Mouse (Mus musculus) layer of hippocampus, adult 2 months (tissue): Measurements from ENCODE around the gene Nelfb. TPM values are rescaled to one million over a fixed set of nuclear protein-coding genes. Genes with fewer than 3 reads are reported as not detected.
A peak's percentile ranks its signal among the peaks of the same experiment; 100 is the strongest.

Experiments used
- DNase-seq, 2 experiments: peaks; one replicate each; pipeline ENCODE4 v3.0.0; 2022; ENCODE audit warnings: low spot score in 2 of 2
- H3K27ac ChIP-seq: fragments of 200-600 bp; 2 replicates; pipeline ENCODE4 v1.8.1; 2022
- H3K4me3 ChIP-seq: fragments of 200-600 bp; 2 replicates; pipeline ENCODE4 v1.8.1; 2022; ENCODE audit warnings: mild to moderate bottlenecking
- CTCF ChIP-seq: fragments of 200-600 bp; conservative IDR thresholded peaks from 2 replicates; pipeline ENCODE4 v1.8.1; 2022; ENCODE audit warnings: antibody characterized with exemption, mild to moderate bottlenecking, moderate library complexity
- total RNA-seq, 2 experiments: library from RNA; stranded (reverse); gene quantifications; 2 replicates each; pipeline ENCODE4 v1.2.3; 2021

Gene Nelfb
- total RNA-seq, 2 experiments from 2014 or later = 57.0 to 58.5 TPM

GRCm38 (mm10) chr2:25176573-25176972, 34.7 kb downstream of the Nelfb start:
- no peak overlapping the region for H3K4me3 ChIP-seq
- no peak for DNase-seq
- H3K27ac ChIP-seq = peak overlapping the region; percentile 91
- TF ChIP-seq CTCF = no peak

- no peak for TF ChIP-seq CTCF
Measured at GRCm38 (mm10) chr2:25175690-25176078, 35.6 kb downstream of the Nelfb start.

GRCm38 (mm10) chr2:25174866-25175689, 36.2 kb downstream of the Nelfb start:
- no peak for TF ChIP-seq CTCF
- H3K4me3 ChIP-seq = no peak overlapping the region
- DNase-seq = no peak
- peak overlapping the region; percentile 91 for H3K27ac ChIP-seq

More at GRCm38 (mm10) chr2:25175690-25176078, 35.6 kb downstream of the Nelfb start:
- no peak overlapping the region for H3K4me3 ChIP-seq
- DNase-seq = no peak
- peak overlapping the region; percentile 91 for H3K27ac ChIP-seq

GRCm38 (mm10) chr2:25173821-25174220, 37.5 kb downstream of the Nelfb start:
- DNase-seq = no peak
- no peak for TF ChIP-seq CTCF
- Histone ChIP-seq H3K4me3 (no peak overlapping the region), H3K27ac (no peak overlapping the region)

- no peak overlapping the region for H3K27ac ChIP-seq
- H3K4me3 ChIP-seq = no peak overlapping the region
- no peak for TF ChIP-seq CTCF
- DNase-seq = no peak
Measured at GRCm38 (mm10) chr2:25172629-25173028, 38.7 kb downstream of the Nelfb start.

- peak; percentile 35 for TF ChIP-seq CTCF
- peak in 1 of 2 experiments; percentile 67 for DNase-seq
- Histone ChIP-seq H3K4me3 (no peak overlapping the region), H3K27ac (peak overlapping the region; percentile 69)
Measured at GRCm38 (mm10) chr2:25171769-25172153, 39.5 kb downstream of the Nelfb start.

- DNase-seq = no peak
- Histone ChIP-seq H3K4me3 (no peak overlapping the region), H3K27ac (peak overlapping the region; percentile 69)
- no peak for TF ChIP-seq CTCF
Measured at GRCm38 (mm10) chr2:25171101-25171768, 40.1 kb downstream of the Nelfb start.

GRCm38 (mm10) chr2:25170326-25171100, 40.8 kb downstream of the Nelfb start:
- no peak overlapping the region for H3K4me3 ChIP-seq
- DNase-seq = no peak
- no peak overlapping the region; the same call in 1 of the 2 replicates for H3K27ac ChIP-seq
- TF ChIP-seq CTCF = no peak

- Histone ChIP-seq H3K4me3 (no peak overlapping the region), H3K27ac (no peak overlapping the region)
- TF ChIP-seq CTCF = no peak
- DNase-seq = no peak
Measured at GRCm38 (mm10) chr2:25169778-25170177, 41.5 kb downstream of the Nelfb start.

GRCm38 (mm10) chr2:25168665-25168978, 42.7 kb downstream of the Nelfb start:
- no peak for TF ChIP-seq CTCF
- Histone ChIP-seq H3K4me3 (peak overlapping the region; percentile 55), H3K27ac (peak overlapping the region; percentile 83)
- no peak for DNase-seq

- Histone ChIP-seq H3K4me3 (peak overlapping the region; percentile 55), H3K27ac (peak overlapping the region; percentile 83)
- DNase-seq = peak in 1 of 2 experiments; percentile 40
- TF ChIP-seq CTCF = no peak
Measured at GRCm38 (mm10) chr2:25167919-25168664, 43.2 kb downstream of the Nelfb start.

GRCm38 (mm10) chr2:25167481-25167880, 43.8 kb downstream of the Nelfb start:
- Histone ChIP-seq H3K27ac (peak overlapping the region; percentile 83), H3K4me3 (peak overlapping the region; percentile 55)
- no peak for DNase-seq
- no peak for TF ChIP-seq CTCF

- no peak overlapping the region for H3K27ac ChIP-seq
- H3K4me3 ChIP-seq = no peak overlapping the region
- TF ChIP-seq CTCF = peak; percentile 84
- DNase-seq = peak in 1 of 2 experiments; percentile 53
Measured at GRCm38 (mm10) chr2:25157655-25158054, 53.6 kb downstream of the Nelfb start.
